Mouse (Mus musculus) heart, embryonic 15.5 days (tissue): ENCODE data around the gene Uqcc2. TPM values are rescaled to one million over a fixed set of nuclear protein-coding genes. Genes with fewer than 3 reads are reported as not detected.

Experiments
- ATAC-seq: fragments of 200-750 bp; cut with Nextera tagmentation; replicated peaks from 2 replicates; pipeline ENCODE4 v1.8.0; 2017; ENCODE audit warnings: low read depth, moderate TSS enrichment; ENCODE audit not compliant: insufficient number of reproducible peaks, insufficient read depth, low FRiP score
- H3K27ac ChIP-seq: fragments of 300-500 bp; sonication (generic); 2 replicates; pipeline ENCODE4 v1.5.1; 2015; ENCODE audit warnings: mild to moderate bottlenecking, inconsistent platforms
- H3K27me3 ChIP-seq: fragments of 300-500 bp; sonication (generic); 2 replicates; pipeline ENCODE4 v1.6.1; 2015; ENCODE audit warnings: inconsistent platforms
- H3K36me3 ChIP-seq: fragments of 300-500 bp; sonication (generic); 2 replicates; pipeline ENCODE4 v1.6.1; 2015; ENCODE audit warnings: mild to moderate bottlenecking, inconsistent platforms
- H3K4me1 ChIP-seq: fragments of 300-500 bp; sonication (generic); replicated peaks from 2 replicates; pipeline ENCODE4 v1.6.1; 2015; ENCODE audit warnings: inconsistent platforms
- H3K4me2 ChIP-seq: fragments of 300-500 bp; sonication (generic); 2 replicates; pipeline ENCODE4 v1.6.1; 2015; ENCODE audit warnings: inconsistent platforms, mild to moderate bottlenecking, moderate library complexity
- H3K4me3 ChIP-seq: fragments of 300-500 bp; sonication (generic); 2 replicates; pipeline ENCODE4 v1.5.1; 2015; ENCODE audit warnings: mild to moderate bottlenecking, inconsistent platforms
- H3K9ac ChIP-seq: fragments of 300-500 bp; sonication (generic); 2 replicates; pipeline ENCODE4 v1.6.1; 2015; ENCODE audit warnings: mild to moderate bottlenecking, inconsistent platforms
- H3K9me3 ChIP-seq: fragments of 300-500 bp; sonication (generic); replicated peaks from 2 replicates; pipeline ENCODE4 v1.6.1; 2016; ENCODE audit warnings: inconsistent platforms
- WGBS: fragments of 180-500 bp; shearing (Covaris S2); methylation state at CpG from one replicate; pipeline ENCODE4 v1.1.7; 2015; ENCODE audit warnings: mixed read lengths; 5-methylcytosine and 5-hydroxymethylcytosine counted together
- polyA plus RNA-seq: library from polyadenylated mRNA; unstranded; fragments of >200 nt; fragmentation: Nextera tagmentation; extraction: Ambion mirVana; gene quantifications from 2 replicates; pipeline ENCODE4 v1.2.1, GENCODE M21; 2015

Uqcc2 gene
- polyA plus RNA-seq, 1 experiment from 2014 or later = 292 TPM

DNA sequence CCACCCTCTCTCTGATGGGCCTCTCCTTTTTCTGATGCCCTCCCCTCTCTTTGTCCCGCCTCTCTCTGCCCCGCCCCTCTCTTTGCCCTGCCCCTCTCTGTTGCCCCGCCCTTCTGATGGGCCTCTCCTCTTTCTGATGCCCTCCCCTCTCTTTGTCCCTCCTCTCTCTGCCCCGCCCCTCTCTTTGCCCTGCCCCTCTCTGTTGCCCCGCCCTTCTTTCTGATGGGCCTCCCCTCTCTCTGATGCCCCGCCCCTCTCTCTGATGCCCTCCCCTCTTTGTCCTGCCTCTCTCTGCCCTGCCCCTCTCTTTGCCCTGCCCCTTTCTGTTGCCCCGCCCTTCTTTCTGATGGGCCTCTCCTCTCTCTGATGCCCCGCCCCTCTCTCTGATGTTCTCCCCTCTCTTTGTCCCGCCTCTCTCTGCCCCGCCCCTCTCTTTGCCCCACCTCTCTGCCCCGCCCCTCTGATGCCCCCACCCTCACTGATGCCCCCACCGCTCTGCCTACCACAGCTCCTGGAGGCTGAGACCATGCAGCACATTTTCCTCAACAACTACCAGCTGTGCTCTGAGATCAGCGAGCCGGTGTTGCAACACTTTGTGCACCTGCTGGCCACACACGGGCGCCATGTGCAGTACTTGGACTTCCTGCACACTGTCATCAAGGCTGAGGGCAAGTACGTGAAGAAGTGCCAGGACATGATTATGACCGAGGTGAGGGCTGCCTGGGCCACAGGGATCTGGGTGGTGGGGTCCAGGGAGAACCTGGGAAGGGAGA is 27.8 kb downstream of the Uqcc2 start:
- 77% methylated on average over 15 of the region's 18 CpGs for WGBS

GRCm38 (mm10) chr17:27101675-27102074 is 32.0 kb downstream of the Uqcc2 start:
- Histone ChIP-seq H3K27ac (no peak overlapping the region), H3K4me1 (no peaks in the 10 kb centered on the region)
- ATAC-seq = no peak

More for the DNA sequence above, 27.8 kb downstream of the Uqcc2 start:
- Histone ChIP-seq H3K4me2 (no peak overlapping the region), H3K27me3 (no peaks in the 10 kb centered on the region), H3K4me3 (no peak overlapping the region), H3K27ac (no peak overlapping the region), H3K4me1 (no peaks in the 10 kb centered on the region), H3K9me3 (no peaks in the 10 kb centered on the region), H3K9ac (no peak overlapping the region), H3K36me3 (no peaks in the 10 kb centered on the region)
- no peak for ATAC-seq

GRCm38 (mm10) chr17:27095690-27096089 is 38.0 kb downstream of the Uqcc2 start:
- Histone ChIP-seq H3K4me1 (no peaks in the 10 kb centered on the region), H3K27me3 (no peaks in the 10 kb centered on the region), H3K4me3 (no peak overlapping the region), H3K36me3 (no peaks in the 10 kb centered on the region), H3K27ac (no peak overlapping the region), H3K4me2 (no peak overlapping the region), H3K9me3 (no peaks in the 10 kb centered on the region), H3K9ac (no peak overlapping the region)
- ATAC-seq = no peak
- 40% methylated on average over 13 of the region's 13 CpGs for WGBS

More at GRCm38 (mm10) chr17:27101675-27102074, 32.0 kb downstream of the Uqcc2 start:
- no peaks in the 10 kb centered on the region for H3K9me3 ChIP-seq
- no peaks in the 10 kb centered on the region for H3K27me3 ChIP-seq
- H3K36me3 ChIP-seq = no peaks in the 10 kb centered on the region
- 58% methylated on average over 5 of the region's 5 CpGs for WGBS
- no peak overlapping the region for H3K9ac ChIP-seq
- no peak overlapping the region for H3K4me3 ChIP-seq
- no peak overlapping the region for H3K4me2 ChIP-seq

DNA sequence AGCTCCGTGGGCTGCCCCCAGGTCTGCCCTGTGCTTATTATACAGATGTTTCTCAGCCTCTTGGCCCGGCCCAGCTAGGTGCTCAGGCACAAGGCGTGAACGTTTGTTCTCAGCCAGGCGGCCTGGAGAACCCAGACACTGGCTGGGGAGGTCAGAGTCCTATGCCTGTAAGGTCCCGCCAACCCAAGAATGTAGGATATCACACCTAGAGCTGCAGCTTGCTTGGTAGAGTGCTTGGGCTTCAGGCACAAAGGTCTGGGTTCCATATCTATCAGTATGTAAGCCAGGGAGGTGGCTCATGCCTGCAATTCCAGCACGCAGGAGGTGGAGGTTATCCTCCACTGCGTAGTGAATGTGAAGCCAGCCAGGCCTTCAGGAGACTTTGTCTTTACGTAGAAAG is 43.6 kb downstream of the Uqcc2 start:
- no peak for ATAC-seq
- Histone ChIP-seq H3K9me3 (no peaks in the 10 kb centered on the region), H3K36me3 (no peaks in the 10 kb centered on the region), H3K27ac (no peak overlapping the region), H3K4me1 (no peaks in the 10 kb centered on the region), H3K9ac (no peak overlapping the region), H3K27me3 (no peaks in the 10 kb centered on the region; the same call in 1 of the 2 replicates), H3K4me2 (no peak overlapping the region), H3K4me3 (no peak overlapping the region)
- 72% methylated on average over 9 of the region's 9 CpGs for WGBS

GRCm38 (mm10) chr17:27087426-27087825 is 46.3 kb downstream of the Uqcc2 start:
- Histone ChIP-seq H3K4me3 (no peak overlapping the region), H3K4me2 (no peak overlapping the region), H3K36me3 (no peaks in the 10 kb centered on the region), H3K4me1 (peaks cover 8% of the 10 kb centered on the region; the same call in 1 of the 2 replicates), H3K27me3 (no peaks in the 10 kb centered on the region; the same call in 1 of the 2 replicates), H3K27ac (no peak overlapping the region), H3K9me3 (no peaks in the 10 kb centered on the region), H3K9ac (no peak overlapping the region)
- ATAC-seq = no peak
- 45% methylated on average over 12 of the region's 12 CpGs for WGBS

- ATAC-seq = no peak
- peaks cover 8% of the 10 kb centered on the region; the same call in 1 of the 2 replicates for H3K4me1 ChIP-seq
- H3K27ac ChIP-seq = no peak overlapping the region
- no peaks in the 10 kb centered on the region; the same call in 1 of the 2 replicates for H3K27me3 ChIP-seq
- H3K9ac ChIP-seq = no peak overlapping the region
- WGBS = 69% methylated on average over 2 of the region's 2 CpGs
- no peak overlapping the region for H3K4me2 ChIP-seq
- no peaks in the 10 kb centered on the region for H3K9me3 ChIP-seq
- no peak overlapping the region for H3K4me3 ChIP-seq
- H3K36me3 ChIP-seq = no peaks in the 10 kb centered on the region
These were observed 48.0 kb downstream of the Uqcc2 start for GRCm38 (mm10) chr17:27085676-27086075.

GRCm38 (mm10) chr17:27083601-27084000 is 50.1 kb downstream of the Uqcc2 start:
- H3K9ac ChIP-seq = no peak overlapping the region
- ATAC-seq = no peak
- H3K4me3 ChIP-seq = no peak overlapping the region
- H3K36me3 ChIP-seq = no peaks in the 10 kb centered on the region
- H3K9me3 ChIP-seq = no peaks in the 10 kb centered on the region
- no peak overlapping the region for H3K4me2 ChIP-seq
- H3K27me3 ChIP-seq = no peaks in the 10 kb centered on the region
- WGBS = 45% methylated on average over 9 of the region's 9 CpGs
- no peak overlapping the region for H3K27ac ChIP-seq
- peaks cover 14% of the 10 kb centered on the region; the same call in 1 of the 2 replicates for H3K4me1 ChIP-seq

DNA sequence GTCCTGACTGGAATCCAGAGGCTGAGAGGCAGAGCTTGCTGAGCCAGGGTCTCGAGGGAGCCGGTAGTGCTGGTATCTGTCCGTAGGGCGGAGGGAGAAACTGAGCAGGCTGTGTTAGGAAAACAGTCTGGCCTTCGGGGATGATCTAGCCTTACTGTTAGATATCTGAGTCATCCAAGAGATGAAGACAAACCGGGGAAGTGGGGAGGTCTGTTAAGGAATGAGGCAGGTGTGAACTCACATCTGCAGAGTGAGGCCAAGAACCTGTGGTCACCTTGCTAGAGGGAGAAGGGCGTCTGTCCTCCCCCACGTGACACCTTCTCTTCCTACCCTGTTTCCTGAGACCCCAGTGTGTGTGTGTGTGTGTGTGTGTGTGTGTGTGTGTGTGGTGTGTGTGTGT is 50.9 kb downstream of the Uqcc2 start:
- 43% methylated on average over 8 of the region's 8 CpGs for WGBS
- ATAC-seq = no peak
- Histone ChIP-seq H3K9me3 (no peaks in the 10 kb centered on the region), H3K9ac (no peak overlapping the region), H3K4me1 (peaks cover 14% of the 10 kb centered on the region; the same call in 1 of the 2 replicates), H3K27ac (no peak overlapping the region), H3K27me3 (no peaks in the 10 kb centered on the region), H3K4me3 (no peak overlapping the region), H3K36me3 (no peaks in the 10 kb centered on the region), H3K4me2 (no peak overlapping the region)

DNA sequence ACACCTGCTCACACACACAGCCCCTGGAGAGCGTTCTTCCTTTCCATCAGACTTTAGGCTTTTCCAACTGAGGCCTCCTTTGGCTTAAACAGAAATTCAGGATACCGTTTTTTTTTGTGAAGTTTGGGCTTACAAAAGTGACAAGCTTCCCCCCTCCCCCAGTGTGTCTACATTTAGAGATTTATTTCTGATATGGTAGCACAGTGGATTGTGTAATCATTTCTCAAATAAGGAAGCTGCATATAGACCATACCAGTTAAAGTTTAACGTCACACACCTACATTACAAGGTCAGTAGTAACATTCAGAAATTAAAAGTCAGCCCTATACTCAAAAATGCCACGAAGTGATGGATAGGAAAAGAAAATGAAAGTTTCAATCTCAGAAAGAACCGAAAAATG is 51.8 kb downstream of the Uqcc2 start:
- Histone ChIP-seq H3K9ac (no peak overlapping the region), H3K4me3 (no peak overlapping the region), H3K4me2 (no peak overlapping the region), H3K36me3 (no peaks in the 10 kb centered on the region), H3K4me1 (peaks cover 14% of the 10 kb centered on the region; the same call in 1 of the 2 replicates), H3K9me3 (no peaks in the 10 kb centered on the region), H3K27me3 (no peaks in the 10 kb centered on the region), H3K27ac (no peak overlapping the region)
- 80% methylated on average over 5 of the region's 5 CpGs for WGBS
- no peak for ATAC-seq

DNA sequence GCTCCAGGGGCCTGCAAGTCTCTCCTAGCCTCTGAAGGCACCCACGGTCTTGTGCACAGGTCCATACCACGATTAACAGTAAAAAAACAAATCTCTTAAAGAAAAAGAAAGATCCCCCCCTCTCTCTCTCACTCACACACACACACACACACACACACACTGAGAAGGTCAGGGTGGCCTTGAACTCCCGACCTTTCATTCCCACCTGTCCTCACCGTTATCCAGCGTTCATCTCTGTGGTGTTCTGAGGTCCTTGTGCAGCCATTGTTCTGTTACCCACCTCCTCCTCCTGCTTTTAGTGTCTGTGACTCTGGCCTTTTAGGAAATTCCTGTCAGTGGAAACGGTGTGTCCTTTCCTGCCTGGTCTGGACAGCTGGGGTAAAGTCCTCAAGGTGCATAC is 55.2 kb downstream of the Uqcc2 start:
- Histone ChIP-seq H3K9ac (no peak overlapping the region), H3K4me2 (no peak overlapping the region), H3K9me3 (no peaks in the 10 kb centered on the region), H3K27me3 (no peaks in the 10 kb centered on the region), H3K27ac (no peak overlapping the region), H3K36me3 (no peaks in the 10 kb centered on the region), H3K4me3 (no peak overlapping the region), H3K4me1 (peaks cover 24% of the 10 kb centered on the region)
- no peak for ATAC-seq
- WGBS = 74% methylated on average over 6 of the region's 6 CpGs

DNA sequence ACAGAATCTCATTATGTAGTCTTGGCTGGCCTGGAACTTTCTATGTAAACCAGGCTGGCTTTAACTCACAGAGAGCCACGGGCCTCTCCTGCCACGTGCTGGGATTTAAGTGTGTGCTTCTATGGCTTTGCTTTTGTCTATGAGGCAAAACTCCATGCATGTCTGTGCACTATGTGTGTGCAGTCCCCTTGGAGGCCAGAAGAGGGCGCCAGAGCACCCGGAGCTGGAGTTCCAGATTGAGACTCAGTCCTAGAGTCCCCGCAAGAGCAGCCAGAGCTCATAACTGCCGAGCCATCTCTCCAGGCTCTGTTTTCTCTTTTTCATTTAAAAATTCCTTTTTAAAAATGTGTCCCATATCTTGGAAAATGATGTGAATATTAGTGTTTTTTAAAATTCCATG is 55.8 kb downstream of the Uqcc2 start:
- H3K4me3 ChIP-seq = no peak overlapping the region
- no peak overlapping the region for H3K4me2 ChIP-seq
- H3K27me3 ChIP-seq = no peaks in the 10 kb centered on the region
- H3K36me3 ChIP-seq = no peaks in the 10 kb centered on the region
- ATAC-seq = no peak
- H3K27ac ChIP-seq = no peak overlapping the region
- no peak overlapping the region for H3K9ac ChIP-seq
- no peaks in the 10 kb centered on the region for H3K9me3 ChIP-seq
- WGBS = 81% methylated on average over 6 of the region's 6 CpGs
- H3K4me1 ChIP-seq = peaks cover 19% of the 10 kb centered on the region

DNA sequence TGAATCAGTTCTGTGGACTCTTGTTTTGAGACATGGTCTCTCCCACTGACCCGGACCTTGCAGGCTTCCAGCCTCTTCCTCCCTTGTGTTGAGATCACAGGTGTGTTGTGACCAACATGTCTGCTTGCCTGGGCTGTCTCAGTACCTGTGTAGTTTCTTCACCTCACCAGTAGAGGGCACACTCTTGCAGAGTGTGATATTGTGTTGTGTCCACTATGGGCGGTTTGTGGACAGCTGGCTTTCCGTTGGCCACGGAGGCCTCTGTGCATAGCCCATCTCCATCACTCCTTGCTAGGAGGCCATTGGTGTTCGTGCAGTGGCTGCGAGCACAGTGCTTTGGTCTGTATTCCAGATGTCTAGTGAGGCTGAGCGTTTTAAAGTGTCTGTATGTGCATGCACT is 56.6 kb downstream of the Uqcc2 start:
- Histone ChIP-seq H3K36me3 (no peaks in the 10 kb centered on the region), H3K27ac (no peak overlapping the region), H3K4me1 (peaks cover 19% of the 10 kb centered on the region), H3K9ac (no peak overlapping the region), H3K4me3 (no peak overlapping the region), H3K4me2 (no peak overlapping the region), H3K9me3 (no peaks in the 10 kb centered on the region), H3K27me3 (no peaks in the 10 kb centered on the region)
- whole genome bisulfite sequencing = 90% methylated on average over 7 of the region's 7 CpGs
- ATAC-seq = no peak
